Mouse (Mus musculus) intestine, embryonic 14.5 days (tissue): ENCODE results near the gene Tnfsf10. TPM values are rescaled to one million over a fixed set of nuclear protein-coding genes. Genes with fewer than 3 reads are reported as not detected.
"Not testable (repeated sequence)": the region's sequence is repeated elsewhere in the genome, so short reads cannot be mapped to it uniquely, and the experiment has no call there.

Experiments used
- ATAC-seq: fragments of 200-750 bp; cut with Nextera tagmentation; replicated peaks from 2 replicates; pipeline ENCODE4 v1.8.0; 2017; ENCODE audit warnings: low read depth, moderate number of reproducible peaks, moderate TSS enrichment, moderate library complexity; ENCODE audit not compliant: low FRiP score, low TSS enrichment
- DNase-seq: peaks from one replicate; pipeline ENCODE4 v3.0.0-alpha.2; 2018; ENCODE audit warnings: low spot score
- H3K27ac ChIP-seq: fragments of 300-500 bp; sonication (generic); 2 replicates; pipeline ENCODE4 v1.5.1; 2014; ENCODE audit warnings: low read depth, mild to moderate bottlenecking, control low read depth
- H3K27me3 ChIP-seq: fragments of 300-500 bp; sonication (generic); replicated peaks from 2 replicates; pipeline ENCODE4 v1.6.1; 2014; ENCODE audit warnings: low read length, control low read depth; ENCODE audit not compliant: control insufficient read depth, insufficient read depth
- H3K36me3 ChIP-seq: fragments of 300-500 bp; sonication (generic); 2 replicates; pipeline ENCODE4 v1.6.1; 2014; ENCODE audit warnings: low read length, control low read depth; ENCODE audit not compliant: control insufficient read depth, insufficient read depth
- H3K4me1 ChIP-seq: fragments of 300-500 bp; sonication (generic); replicated peaks from 2 replicates; pipeline ENCODE4 v1.6.1; 2014; ENCODE audit warnings: low read length, control low read depth, mixed read lengths; ENCODE audit not compliant: control insufficient read depth, insufficient read depth
- H3K4me2 ChIP-seq: fragments of 300-500 bp; sonication (generic); 2 replicates; pipeline ENCODE4 v1.6.1; 2014; ENCODE audit warnings: low read length
- H3K4me3 ChIP-seq: fragments of 300-500 bp; sonication (generic); 2 replicates; pipeline ENCODE4 v1.5.1; 2014; ENCODE audit warnings: low read depth, low read length, control low read depth, mixed read lengths
- H3K9ac ChIP-seq: fragments of 300-500 bp; sonication (generic); 2 replicates; pipeline ENCODE4 v1.6.1; 2014; ENCODE audit warnings: mild to moderate bottlenecking, low read length
- H3K9me3 ChIP-seq: fragments of 300-500 bp; sonication (generic); 2 replicates; pipeline ENCODE4 v1.6.1; 2016; ENCODE audit warnings: low read length, control low read depth; ENCODE audit not compliant: control insufficient read depth
- WGBS: fragments of 180-500 bp; shearing (Covaris S2); extraction: QIAGEN DNeasy Blood & Tissue Kit; methylation state at CpG from one replicate; pipeline ENCODE4 v1.1.7; 2014; 5-methylcytosine and 5-hydroxymethylcytosine counted together
- polyA plus RNA-seq: library from polyadenylated mRNA; unstranded; fragments of >200 nt; fragmentation: Nextera tagmentation; extraction: Ambion mirVana; gene quantifications from 2 replicates; pipeline ENCODE4 v1.2.1, GENCODE M21; 2014

Gene Tnfsf10
- polyA plus RNA-seq, 1 experiment from 2014 or later, result 0.41 TPM

- H3K4me2 ChIP-seq, DNase-seq, H3K9me3 ChIP-seq, H3K36me3 ChIP-seq, ATAC-seq, H3K4me3 ChIP-seq, H3K4me1 ChIP-seq, H3K9ac ChIP-seq, H3K27ac ChIP-seq, H3K27me3 ChIP-seq: not testable (repeated sequence)
- 84% methylated on average over 4 of the region's 4 CpGs for WGBS
Measured at GRCm38 (mm10) chr3:27291411-27291810, 25.4 kb upstream of the Tnfsf10 start.

GRCm38 (mm10) chr3:27293645-27294385, 23.0 kb upstream of the Tnfsf10 start:
- no peak for ATAC-seq
- Histone ChIP-seq H3K27me3 (no peaks in the 10 kb centered on the region), H3K9ac (no peak overlapping the region), H3K9me3 (no peaks in the 10 kb centered on the region), H3K4me2 (no peak overlapping the region), H3K27ac (no peak overlapping the region), H3K4me3 (no peak overlapping the region), H3K36me3 (no peaks in the 10 kb centered on the region), H3K4me1 (no peaks in the 10 kb centered on the region)
- WGBS, result 59% methylated on average over 7 of the region's 7 CpGs
- DNase-seq, result no peak

- Histone ChIP-seq H3K9ac (no peak overlapping the region), H3K4me2 (no peak overlapping the region), H3K4me3 (no peak overlapping the region), H3K27ac (no peak overlapping the region), H3K36me3 (no peaks in the 10 kb centered on the region), H3K27me3 (no peaks in the 10 kb centered on the region), H3K4me1 (0 out of 2 replicates have a peak, but pooled peaks cover 4% of the 10 kb centered on the region), H3K9me3 (no peaks in the 10 kb centered on the region)
- ATAC-seq (no peak), DNase-seq (no peak)
- 81% methylated on average over 4 of the region's 4 CpGs for WGBS
Measured at GRCm38 (mm10) chr3:27300451-27300850, 16.4 kb upstream of the Tnfsf10 start.

GRCm38 (mm10) chr3:27302339-27303022, 14.3 kb upstream of the Tnfsf10 start:
- 61% methylated on average over 9 of the region's 9 CpGs for WGBS
- Histone ChIP-seq H3K36me3 (no peaks in the 10 kb centered on the region), H3K27ac (no peak overlapping the region), H3K4me2 (no peak overlapping the region), H3K9ac (no peak overlapping the region), H3K27me3 (no peaks in the 10 kb centered on the region), H3K9me3 (no peaks in the 10 kb centered on the region), H3K4me3 (no peak overlapping the region), H3K4me1 (0 out of 2 replicates have a peak, but pooled peaks cover 4% of the 10 kb centered on the region)
- ATAC-seq (no peak), DNase-seq (no peak)

GRCm38 (mm10) chr3:27306815-27307214, 10.0 kb upstream of the Tnfsf10 start:
- Histone ChIP-seq H3K9me3 (no peaks in the 10 kb centered on the region), H3K4me3 (no peak overlapping the region), H3K27me3 (no peaks in the 10 kb centered on the region), H3K4me2 (no peak overlapping the region), H3K4me1 (0 out of 2 replicates have a peak, but pooled peaks cover 4% of the 10 kb centered on the region), H3K27ac (no peak overlapping the region), H3K36me3 (no peaks in the 10 kb centered on the region), H3K9ac (no peak overlapping the region)
- no peak for DNase-seq
- no peak for ATAC-seq
- 78% methylated on average over 10 of the region's 10 CpGs for WGBS

- DNase-seq (no peak), ATAC-seq (no peak)
- Histone ChIP-seq H3K9ac (no peak overlapping the region), H3K4me2 (no peak overlapping the region), H3K4me3 (no peak overlapping the region), H3K9me3 (no peaks in the 10 kb centered on the region), H3K36me3 (no peaks in the 10 kb centered on the region), H3K4me1 (no peaks in the 10 kb centered on the region), H3K27ac (no peak overlapping the region), H3K27me3 (no peaks in the 10 kb centered on the region)
- 95% methylated on average over 7 of the region's 7 CpGs for WGBS
Measured at GRCm38 (mm10) chr3:27310973-27311372, 5.9 kb upstream of the Tnfsf10 start.

- no peak overlapping the region for H3K9ac ChIP-seq
- 81% methylated on average over 4 of the region's 4 CpGs for WGBS
- no peak for ATAC-seq
- H3K27ac ChIP-seq, result no peak overlapping the region
- no peak for DNase-seq
- no peaks in the 10 kb centered on the region for H3K9me3 ChIP-seq
- H3K27me3 ChIP-seq, result no peaks in the 10 kb centered on the region
- no peaks in the 10 kb centered on the region for H3K36me3 ChIP-seq
- no peak overlapping the region for H3K4me2 ChIP-seq
- H3K4me1 ChIP-seq, result 0 out of 2 replicates have a peak, but pooled peaks cover under 1% of the 10 kb centered on the region
- no peak overlapping the region for H3K4me3 ChIP-seq
Measured at GRCm38 (mm10) chr3:27311475-27311874, 5.4 kb upstream of the Tnfsf10 start.

GRCm38 (mm10) chr3:27314506-27315164, 2.2 kb upstream of the Tnfsf10 start:
- WGBS, result 74% methylated on average over 2 of the region's 2 CpGs
- no peak overlapping the region for H3K4me3 ChIP-seq
- H3K27me3 ChIP-seq, result no peaks in the 10 kb centered on the region
- no peaks in the 10 kb centered on the region for H3K36me3 ChIP-seq
- H3K4me2 ChIP-seq, result no peak overlapping the region
- no peak overlapping the region for H3K9ac ChIP-seq
- 0 out of 2 replicates have a peak, but pooled peaks cover 4% of the 10 kb centered on the region for H3K4me1 ChIP-seq
- no peaks in the 10 kb centered on the region for H3K9me3 ChIP-seq
- no peak for DNase-seq
- H3K27ac ChIP-seq, result no peak overlapping the region
- ATAC-seq, result no peak
